Mouse (Mus musculus): Measurements from ENCODE around the gene Gm11639.

Gene Gm11639

DNA sequence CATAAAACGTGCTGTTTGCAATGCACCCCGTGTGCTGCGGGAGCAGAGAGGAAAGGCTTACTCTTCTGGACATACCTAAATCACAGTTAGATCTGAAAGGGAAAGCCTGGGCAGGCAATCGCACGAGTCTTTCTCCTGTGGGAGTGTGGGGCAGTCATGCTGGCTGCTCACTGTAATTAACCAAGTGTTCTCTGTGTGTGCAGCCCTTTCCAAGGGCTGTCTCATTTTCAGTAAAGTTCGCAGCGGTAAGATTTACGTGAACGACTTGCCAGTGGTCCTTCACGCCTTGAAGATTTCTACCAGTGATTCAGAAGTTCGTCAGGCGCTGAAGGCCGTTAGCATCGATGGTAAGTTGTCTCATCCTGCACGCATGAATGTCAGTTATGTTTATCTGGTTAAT lies 18.6 kb downstream of the Gm11639 start:
- DNase-seq (ENCODE audit: low read depth, low spot score) = no peak

GRCm38 (mm10) chr11:104707084-104707483 lies 21.6 kb downstream of the Gm11639 start:
- no peak for DNase-seq (ENCODE audit: low read depth, low spot score)

GRCm38 (mm10) chr11:104744995-104745568 lies 59.6 kb downstream of the Gm11639 start:
- no peak for DNase-seq (ENCODE audit: low read depth, low spot score)

DNA sequence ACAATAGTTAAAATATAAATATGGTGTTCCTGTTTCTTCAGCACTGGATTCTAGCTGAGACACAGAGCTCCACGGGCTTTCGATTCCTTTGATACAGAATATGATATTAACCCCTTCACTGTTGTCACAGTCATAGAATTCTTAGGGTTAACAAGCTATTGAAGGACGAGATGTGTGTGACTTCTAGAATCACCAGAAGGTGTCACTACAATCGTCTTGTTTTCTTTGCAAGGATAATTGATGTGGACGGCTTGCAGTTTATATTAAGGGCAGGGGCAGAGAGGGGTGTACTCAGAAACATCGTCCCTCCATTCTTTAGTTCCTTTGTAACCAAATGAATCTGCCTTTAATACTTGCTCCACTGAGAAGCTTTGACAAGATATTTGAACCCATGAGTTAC lies 80.3 kb downstream of the Gm11639 start:
- no peak for DNase-seq (ENCODE audit: low read depth, low spot score)

DNA sequence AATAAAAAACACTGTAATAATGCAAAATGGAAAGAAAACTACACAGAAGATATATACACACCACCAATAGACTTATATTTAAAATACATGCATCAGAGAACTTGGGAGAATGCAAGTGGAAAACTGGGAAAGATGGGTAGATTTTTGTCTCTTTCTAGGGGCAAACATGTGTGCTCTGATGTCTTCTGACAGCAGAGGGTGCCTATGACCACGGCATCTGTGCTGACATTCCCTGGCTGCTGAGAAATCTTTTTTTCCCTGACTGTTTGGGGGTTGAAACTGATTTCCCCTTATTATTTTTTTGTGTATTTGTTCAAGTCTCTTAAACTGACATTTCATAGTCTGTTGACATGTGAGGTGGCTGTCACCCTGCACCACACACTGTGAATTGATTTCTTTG lies 81.6 kb downstream of the Gm11639 start:
- no peak for DNase-seq (ENCODE audit: low read depth, low spot score)

DNA sequence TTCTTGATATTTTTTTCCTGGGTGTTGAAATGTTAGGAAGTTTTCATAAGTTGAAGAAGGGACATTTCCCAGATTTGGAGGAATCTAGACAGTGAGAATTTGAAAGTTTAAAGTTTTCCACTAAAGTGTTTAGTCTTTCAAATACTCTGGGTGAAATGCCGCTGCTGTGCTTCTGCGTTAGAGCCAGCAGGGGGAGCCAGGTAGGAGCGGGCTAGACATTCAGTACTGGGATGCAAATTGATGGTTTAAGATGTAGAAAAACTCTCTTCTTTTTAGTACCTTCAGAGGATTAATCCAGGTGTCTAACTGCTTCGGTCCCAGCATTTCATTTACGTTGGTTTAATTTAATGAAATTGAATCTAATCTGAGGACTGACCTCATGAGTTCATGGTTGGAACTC lies 82.6 kb downstream of the Gm11639 start:
- DNase-seq (ENCODE audit: low read depth, low spot score) = peak; percentile 16

- no peak for DNase-seq (ENCODE audit: low read depth, low spot score)
Measured at GRCm38 (mm10) chr11:104778796-104779195, 93.3 kb downstream of the Gm11639 start.

DNA sequence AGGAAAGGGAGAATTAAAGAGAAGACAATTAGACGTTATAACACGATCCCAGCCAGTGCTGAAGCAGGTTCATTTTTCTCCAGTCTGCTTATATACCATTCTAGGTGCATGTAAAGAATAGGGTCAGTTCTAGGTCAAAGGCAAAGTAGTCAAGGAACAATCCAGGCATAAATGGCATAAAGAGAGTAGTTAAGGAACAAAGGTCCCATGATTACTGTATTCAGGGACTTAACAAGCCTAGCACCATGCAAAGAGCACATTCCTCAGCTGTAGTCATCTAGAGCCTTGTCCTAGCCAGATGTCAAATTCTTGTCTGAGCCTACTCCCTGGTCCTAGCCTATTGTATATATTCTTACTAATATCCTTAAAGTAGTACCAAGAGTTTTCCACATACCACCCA lies 259.2 kb downstream of the Gm11639 start:
- DNase-seq (ENCODE audit: low read depth, low spot score) = no peak

- no peak for DNase-seq (ENCODE audit: low read depth, low spot score)
Measured at GRCm38 (mm10) chr11:104952349-104952748, 266.8 kb downstream of the Gm11639 start.

- no peak for DNase-seq (ENCODE audit: low read depth, low spot score)
Measured at GRCm38 (mm10) chr11:104967862-104968261, 282.4 kb downstream of the Gm11639 start.

- no peak for DNase-seq (ENCODE audit: low read depth, low spot score)
Measured at GRCm38 (mm10) chr11:104968388-104968787, 282.9 kb downstream of the Gm11639 start.

- no peak for DNase-seq (ENCODE audit: low read depth, low spot score)
Measured at GRCm38 (mm10) chr11:104971322-104971721, 285.8 kb downstream of the Gm11639 start.

DNA sequence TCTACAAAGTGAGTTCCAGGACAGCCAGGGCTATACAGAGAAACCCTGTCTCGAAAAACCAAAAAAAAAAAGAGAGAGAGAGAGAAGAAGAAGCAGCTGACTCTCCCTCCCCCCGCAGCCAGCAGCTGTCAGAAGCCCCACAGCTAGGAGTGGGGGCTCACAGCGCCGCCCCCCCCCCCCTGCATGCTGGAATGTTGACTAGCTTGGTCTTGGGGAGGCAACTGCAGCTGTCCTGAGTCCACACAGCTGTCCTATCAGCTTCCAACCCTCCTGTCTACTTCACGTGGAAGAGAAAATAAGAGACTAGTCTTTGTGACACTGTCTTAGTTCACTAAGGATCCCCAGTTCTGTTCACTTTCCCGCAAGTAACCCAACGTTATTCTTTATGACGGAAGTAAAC lies 287.0 kb downstream of the Gm11639 start:
- no peak for DNase-seq (ENCODE audit: low read depth, low spot score)

DNA sequence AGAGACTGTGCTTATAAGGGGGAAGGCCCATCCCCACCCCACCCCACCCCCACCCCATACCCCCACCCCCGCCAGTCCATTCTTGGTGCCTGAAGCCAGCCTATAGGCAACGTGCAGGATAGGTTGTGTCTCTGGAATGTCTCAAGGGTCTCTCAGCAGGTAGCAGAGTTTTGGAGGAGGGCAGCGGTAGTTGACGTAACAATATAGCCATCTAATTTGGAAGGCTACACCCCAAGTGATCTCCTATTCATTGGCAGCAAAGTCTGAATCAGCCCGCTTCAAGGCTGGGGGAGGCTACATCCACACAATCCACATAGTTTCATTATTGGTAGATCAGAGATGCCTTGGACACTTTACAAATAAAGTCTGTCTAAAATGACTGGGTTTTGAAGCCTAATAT lies 292.5 kb downstream of the Gm11639 start:
- DNase-seq (ENCODE audit: low read depth, low spot score) = no peak

- DNase-seq (ENCODE audit: low read depth, low spot score) = no peak
Measured at GRCm38 (mm10) chr11:104981342-104982055, 296.0 kb downstream of the Gm11639 start.

DNA sequence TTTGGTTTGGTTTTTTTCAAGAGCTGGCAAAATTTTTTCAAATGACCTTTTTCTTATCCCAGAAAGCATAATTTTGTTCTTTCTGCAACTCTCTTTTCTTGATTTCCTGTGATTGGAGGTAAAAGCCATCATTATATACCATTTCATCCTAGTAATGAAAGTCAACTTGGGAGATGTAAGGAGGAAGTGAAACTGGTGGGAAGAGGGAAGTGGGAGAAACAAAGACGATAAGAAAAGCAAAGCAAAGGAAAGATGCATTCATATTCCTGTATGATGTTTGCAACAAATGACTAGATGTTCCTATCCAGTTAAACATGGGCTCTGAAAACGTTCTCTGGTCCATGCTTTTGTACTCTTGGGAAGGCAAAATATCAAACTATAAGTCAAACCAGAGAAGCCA lies 323.7 kb downstream of the Gm11639 start:
- DNase-seq (ENCODE audit: low read depth, low spot score) = no peak

DNA sequence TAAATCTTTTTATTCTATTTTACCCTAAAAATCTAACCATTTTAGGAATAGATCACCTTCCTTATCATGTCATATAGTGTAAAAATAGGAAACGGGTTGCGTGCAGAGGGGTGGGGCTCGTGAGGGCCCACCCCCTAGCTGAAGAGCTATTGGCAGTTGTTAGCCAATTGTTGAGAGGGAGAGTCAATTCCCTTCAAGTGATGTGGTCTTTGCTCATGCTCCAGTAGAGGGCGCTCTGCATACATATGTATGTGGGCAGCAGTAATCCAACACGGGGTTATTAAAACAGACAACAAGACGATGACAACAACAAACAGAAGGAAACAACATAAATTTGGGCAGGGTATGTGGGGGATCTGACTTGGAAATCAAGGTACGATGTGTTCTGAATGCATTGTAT lies 335.6 kb downstream of the Gm11639 start:
- DNase-seq (ENCODE audit: low read depth, low spot score) = no peak

DNA sequence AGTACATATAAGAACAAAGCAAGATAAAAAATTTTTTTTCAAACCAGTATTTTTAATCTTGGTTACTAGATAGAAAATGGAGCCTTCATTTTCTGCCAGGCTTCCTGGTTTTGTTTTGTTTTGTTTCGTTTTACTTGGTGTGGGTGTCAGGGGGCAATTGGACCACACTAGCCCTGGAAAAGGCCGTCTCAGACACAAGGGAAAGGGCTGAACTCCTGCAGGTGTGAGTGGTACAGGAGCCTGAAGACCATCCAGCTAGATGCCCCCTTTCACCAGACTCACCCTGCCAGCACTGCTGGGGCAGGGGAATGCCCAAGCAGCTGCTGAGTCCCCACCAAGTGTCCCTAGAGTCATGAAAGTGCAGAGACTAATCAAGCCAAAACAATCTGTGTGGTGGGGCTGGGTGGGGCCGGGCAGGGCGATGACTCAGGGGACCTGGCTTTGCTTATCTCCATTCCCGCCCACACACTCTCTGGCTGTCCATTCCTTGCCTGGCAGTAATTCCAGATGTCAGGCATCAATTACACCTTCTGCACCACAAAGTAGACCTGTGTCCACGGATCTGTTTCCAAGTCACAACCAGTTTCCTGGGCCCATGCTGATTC lies 343.3 kb downstream of the Gm11639 start:
- DNase-seq (ENCODE audit: low read depth, low spot score) = no peak

DNA sequence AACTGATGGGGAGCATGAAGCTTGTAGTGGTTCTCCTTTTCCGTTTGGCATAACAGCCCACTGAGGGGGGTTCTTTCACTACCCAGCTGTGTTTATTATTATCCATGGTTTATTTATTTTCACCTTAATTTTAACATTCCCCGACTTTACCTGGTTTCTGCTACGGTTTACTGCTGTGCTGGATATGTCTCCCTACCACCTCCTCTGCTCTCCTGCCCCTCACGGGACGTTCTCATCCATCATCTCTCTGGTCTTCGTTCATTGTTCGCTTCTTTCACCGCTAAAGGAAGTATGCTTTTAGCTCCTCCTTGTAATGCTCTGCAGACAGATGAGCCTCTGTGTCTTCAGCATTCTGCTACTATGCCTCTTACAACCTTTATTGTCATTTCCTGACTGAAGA lies 344.0 kb downstream of the Gm11639 start:
- DNase-seq (ENCODE audit: low read depth, low spot score) = no peak

GRCm38 (mm10) chr11:105030229-105030628 lies 344.7 kb downstream of the Gm11639 start:
- DNase-seq (ENCODE audit: low read depth, low spot score) = no peak

DNA sequence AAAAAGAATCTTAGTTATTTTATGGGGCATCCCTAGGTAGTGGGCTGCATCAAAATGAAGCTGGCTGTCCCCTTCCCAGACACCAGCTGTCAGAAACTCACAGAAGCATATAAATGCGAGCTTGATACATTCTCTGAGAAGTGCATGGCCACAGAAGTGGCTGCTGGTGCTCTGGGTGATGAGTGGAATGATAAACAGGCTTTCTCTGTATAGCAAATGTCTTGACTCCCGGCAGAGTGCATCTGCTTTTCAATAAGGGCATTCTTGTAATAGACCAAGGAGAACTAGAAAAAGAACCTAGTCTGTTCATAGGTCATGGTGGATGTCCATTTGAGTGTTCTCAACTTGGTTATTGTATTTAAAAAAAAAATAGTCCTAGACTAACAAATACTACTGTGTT lies 345.6 kb downstream of the Gm11639 start:
- DNase-seq (ENCODE audit: low read depth, low spot score) = no peak

DNA sequence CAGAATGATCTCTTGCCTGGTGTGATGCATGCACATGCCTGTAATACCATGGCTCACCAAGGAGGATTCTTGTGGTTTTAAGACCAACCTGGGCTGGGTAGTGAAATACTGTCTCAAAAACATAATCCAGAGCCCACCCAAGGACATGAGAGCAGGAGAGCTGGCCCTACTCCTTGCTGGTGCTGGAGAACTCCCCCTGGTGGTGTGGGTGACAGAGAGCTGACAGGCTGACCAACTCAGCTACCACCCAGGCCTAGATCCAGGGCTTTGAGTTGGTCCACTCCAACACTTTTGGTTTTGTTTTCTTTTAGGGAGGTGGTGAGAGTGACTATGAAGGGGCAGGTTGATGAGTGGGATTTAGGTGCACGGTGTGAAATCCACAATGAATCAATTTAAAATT lies 349.6 kb downstream of the Gm11639 start:
- no peak for DNase-seq (ENCODE audit: low read depth, low spot score)

GRCm38 (mm10) chr11:105063292-105063691 lies 377.8 kb downstream of the Gm11639 start, which contains the start of gene Efcab3:
Gene Efcab3 (plus strand): TSS chr11:105063592.
- no peak for DNase-seq (ENCODE audit: low read depth, low spot score)

All from embryo, embryonic 11.5 days (tissue).